Mouse (Mus musculus): Measurements from ENCODE around the gene Fabp3.

DNA sequence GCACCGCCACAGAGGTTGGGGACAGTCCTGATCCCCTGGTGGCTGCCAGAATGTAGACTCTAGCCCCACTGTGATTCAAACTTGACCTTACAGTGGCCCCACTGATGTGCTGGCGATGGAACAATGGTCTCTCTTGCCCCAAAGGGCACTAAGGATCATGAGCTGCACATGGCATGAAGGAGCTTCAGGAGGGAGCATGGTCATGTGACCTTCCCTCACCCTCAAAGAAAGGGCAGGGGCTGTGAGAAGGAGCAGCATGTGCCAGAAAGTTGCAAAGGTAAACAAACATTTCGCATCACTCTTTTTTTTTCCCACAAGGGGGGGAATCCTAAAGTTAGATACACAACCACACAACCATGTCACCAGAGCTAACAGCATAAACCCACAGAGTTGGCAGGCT, 9.7 kb downstream of the Fabp3 start:
- TF ChIP-seq CTCF (IDR thresholded peaks at IDR 0.05; ENCODE audit: low read depth) (no peak), EP300 (IDR thresholded peaks at IDR 0.05; ENCODE audit: low read depth) (no peak)

Data from heart, postnatal 0 days (tissue).